Mouse (Mus musculus): Measurements from ENCODE around the gene Ptprs.

- TF ChIP-seq CTCF (IDR thresholded peaks at IDR 0.05; ENCODE audit: low read depth) = no peak
- no peak for TF ChIP-seq EP300 (IDR thresholded peaks at IDR 0.05; ENCODE audit: low read depth)
These were observed 101.4 kb downstream of the Ptprs start for GRCm38 (mm10) chr17:56374851-56375250.

All from heart, postnatal 0 days (tissue).